ENCODE assay signal across 30 mouse cellular contexts in the genomic region with DNA sequence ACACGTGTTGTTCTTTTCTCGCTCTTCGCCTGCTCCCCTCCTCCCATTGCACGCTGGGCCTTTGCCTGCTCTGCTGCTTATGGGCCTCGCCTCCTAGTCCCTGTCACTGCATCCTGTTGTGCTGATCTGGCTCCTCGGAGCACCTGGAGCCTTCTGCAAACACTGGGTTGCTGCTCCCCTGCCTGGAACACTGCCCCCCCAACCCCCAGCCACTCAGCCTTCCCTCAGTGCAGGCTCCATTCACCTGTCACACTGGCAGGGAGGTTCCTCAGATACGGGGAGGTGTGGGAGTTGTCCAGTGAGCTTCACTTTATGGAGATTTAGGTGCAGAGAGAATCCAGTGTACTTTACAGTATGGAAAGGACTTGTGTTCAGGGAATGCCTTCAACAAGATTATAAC.
"Had no signal": no experiment of that assay in that cellular context is flagged by ENCODE, and none has a peak within 500 bp of the region (broad histone marks: within the 10 kb centered on the region; RNA-seq: fewer than 3 reads in every experiment).

No protein-coding gene starts in this region.

- H3K4me2 ChIP-seq: heart, embryonic 11.5 days; heart, embryonic 13.5 days; heart, embryonic 15.5 days; hindbrain, embryonic 12.5 days; hindbrain, embryonic 13.5 days; hindbrain, embryonic 14.5 days; hindbrain, embryonic 15.5 days; intestine, embryonic 15.5 days had no signal

- H3K4me1 ChIP-seq: heart, embryonic 13.5 days; heart, embryonic 15.5 days; hindbrain, embryonic 10.5 days; hindbrain, embryonic 12.5 days; hindbrain, embryonic 13.5 days; hindbrain, embryonic 15.5 days; intestine, embryonic 15.5 days had no signal

- H3K9me3 ChIP-seq: heart, embryonic 10.5 days; heart, embryonic 13.5 days; heart, embryonic 15.5 days; hindbrain, embryonic 10.5 days; hindbrain, embryonic 12.5 days; hindbrain, embryonic 13.5 days; hindbrain, embryonic 15.5 days; intestine, embryonic 15.5 days had no signal

- H3K27ac ChIP-seq: heart, adult 2 months; heart, embryonic 10.5 days; heart, embryonic 13.5 days; heart, embryonic 15.5 days; hindbrain, embryonic 10.5 days; hindbrain, embryonic 12.5 days; hindbrain, embryonic 13.5 days; hindbrain, embryonic 14.5 days; hindbrain, embryonic 15.5 days; hindbrain, postnatal 0 days; intestine, embryonic 15.5 days; layer of hippocampus, adult 2 months; left cerebral cortex, adult 2 months had no signal

- H3K9ac ChIP-seq: heart, embryonic 13.5 days; heart, embryonic 15.5 days; hindbrain, embryonic 12.5 days; hindbrain, embryonic 13.5 days; hindbrain, embryonic 14.5 days; hindbrain, embryonic 15.5 days; intestine, embryonic 15.5 days had no signal

- H3K27me3 ChIP-seq: heart, embryonic 13.5 days; heart, embryonic 15.5 days; hindbrain, embryonic 12.5 days; hindbrain, embryonic 13.5 days; hindbrain, embryonic 15.5 days; intestine, embryonic 15.5 days had no signal

- ATAC-seq: hindbrain, embryonic 16.5 days; hindbrain, postnatal 0 days; inflammation-experienced regulatory T-cells, adult 6 months; intestine, embryonic 15.5 days; intestine, embryonic 16.5 days; intestine, postnatal 0 days had no signal

- H3K4me3 ChIP-seq: heart, adult 2 months; heart, embryonic 10.5 days; heart, embryonic 13.5 days; heart, embryonic 15.5 days; hindbrain, embryonic 10.5 days; hindbrain, embryonic 12.5 days; hindbrain, embryonic 13.5 days; hindbrain, embryonic 15.5 days; intestine, embryonic 15.5 days; layer of hippocampus, adult 2 months; left cerebral cortex, adult 2 months had no signal

- DNase-seq: heart, adult 2 months; heart, postnatal 10 days; heart, postnatal 14 days; heart, postnatal 36 days; heart, postnatal 4 days; kidney, adult 11 months; kidney, adult 18-20 months; kidney, adult 2 months; kidney, postnatal 14 days; kidney, postnatal 25 days; kidney, postnatal 4 days; layer of hippocampus, adult 9-11 months; layer of hippocampus, postnatal 36 days had no signal
